Mouse (Mus musculus) E14TG2a.4 (cell line): ENCODE measurements around the gene 2510009E07Rik.

Experiments used
- H3K27me3 ChIP-seq: 2 replicates; pipeline ENCODE4 v1.6.1; 2014; ENCODE audit warnings: low read length, control low read depth; ENCODE audit not compliant: insufficient read depth
- H3K36me3 ChIP-seq: 2 replicates; pipeline ENCODE4 v1.6.1; 2014; ENCODE audit warnings: low read length, control low read depth; ENCODE audit not compliant: insufficient read depth
- H3K4me1 ChIP-seq: replicated peaks from 2 replicates; pipeline ENCODE4 v1.6.1; 2014; ENCODE audit warnings: low read depth, low read length, control low read depth
- H3K4me3 ChIP-seq: replicated peaks from 2 replicates; pipeline ENCODE4 v1.5.1; 2014; ENCODE audit warnings: mild to moderate bottlenecking, low read length
- H3K9me3 ChIP-seq: 2 replicates; pipeline ENCODE4 v1.6.1; 2014; ENCODE audit warnings: low read length, control low read depth
- CTCF ChIP-seq: conservative IDR thresholded peaks from 2 replicates; pipeline ENCODE4 v1.5.1; 2014; ENCODE audit warnings: low read length
- NANOG ChIP-seq: IDR thresholded peaks from 2 replicates; pipeline ENCODE4 v1.6.1; 2014; ENCODE audit warnings: borderline replicate concordance, low read length, mixed read lengths
- POU5F1 ChIP-seq: IDR thresholded peaks from 2 replicates; pipeline ENCODE4 v1.6.1; 2014; ENCODE audit warnings: low read length, borderline replicate concordance

The 2510009E07Rik gene

GRCm38 (mm10) chr16:21620630-21621029 is 73.8 kb downstream of the 2510009E07Rik start:
- 0 out of 2 replicates have a peak, but pooled peaks cover 8% of the 10 kb centered on the region for H3K4me1 ChIP-seq
- H3K9me3 ChIP-seq: no peaks in the 10 kb centered on the region
- no peak overlapping the region for H3K4me3 ChIP-seq
- no peak for TF ChIP-seq NANOG
- TF ChIP-seq CTCF: no peak
- no peak for TF ChIP-seq POU5F1
- no peaks in the 10 kb centered on the region for H3K36me3 ChIP-seq
- H3K27me3 ChIP-seq: peaks cover 2% of the 10 kb centered on the region; the same call in 1 of the 2 replicates

GRCm38 (mm10) chr16:21615802-21616201 is 78.7 kb downstream of the 2510009E07Rik start:
- no peak overlapping the region for H3K4me3 ChIP-seq
- peak; percentile 73 for TF ChIP-seq CTCF
- TF ChIP-seq NANOG: no peak
- H3K36me3 ChIP-seq: no peaks in the 10 kb centered on the region

GRCm38 (mm10) chr16:21610473-21610872 is 84.0 kb downstream of the 2510009E07Rik start:
- Histone ChIP-seq H3K4me3 (no peak overlapping the region), H3K9me3 (peaks cover 18% of the 10 kb centered on the region; the same call in 1 of the 2 replicates), H3K4me1 (no peaks in the 10 kb centered on the region), H3K27me3 (no peaks in the 10 kb centered on the region), H3K36me3 (no peaks in the 10 kb centered on the region)
- TF ChIP-seq POU5F1: no peak
- no peak for TF ChIP-seq NANOG
- no peak for TF ChIP-seq CTCF

More at GRCm38 (mm10) chr16:21615802-21616201, 78.7 kb downstream of the 2510009E07Rik start:
- Histone ChIP-seq H3K4me1 (no peaks in the 10 kb centered on the region), H3K27me3 (peaks cover 2% of the 10 kb centered on the region; the same call in 1 of the 2 replicates), H3K9me3 (peaks cover 18% of the 10 kb centered on the region; the same call in 1 of the 2 replicates)

- no peaks in the 10 kb centered on the region for H3K27me3 ChIP-seq
- peaks cover 8% of the 10 kb centered on the region; the same call in 1 of the 2 replicates for H3K9me3 ChIP-seq
- H3K4me1 ChIP-seq: no peaks in the 10 kb centered on the region
- TF ChIP-seq NANOG: no peak
- no peak for TF ChIP-seq POU5F1
- TF ChIP-seq CTCF: no peak
- H3K4me3 ChIP-seq: no peak overlapping the region
- no peaks in the 10 kb centered on the region for H3K36me3 ChIP-seq
Observed at GRCm38 (mm10) chr16:21608176-21608865, 86.1 kb downstream of the 2510009E07Rik start.

- H3K4me1 ChIP-seq: no peaks in the 10 kb centered on the region
- peaks cover 5% of the 10 kb centered on the region; the same call in 1 of the 2 replicates for H3K9me3 ChIP-seq
- TF ChIP-seq NANOG (no peak), CTCF (no peak), POU5F1 (no peak)
Observed at GRCm38 (mm10) chr16:21607651-21608040, 86.8 kb downstream of the 2510009E07Rik start.

GRCm38 (mm10) chr16:21607021-21607650 is 87.3 kb downstream of the 2510009E07Rik start:
- H3K27me3 ChIP-seq: no peaks in the 10 kb centered on the region
- H3K4me1 ChIP-seq: no peaks in the 10 kb centered on the region
- H3K4me3 ChIP-seq: no peak overlapping the region
- TF ChIP-seq POU5F1: no peak
- no peak for TF ChIP-seq CTCF
- TF ChIP-seq NANOG: no peak
- H3K36me3 ChIP-seq: no peaks in the 10 kb centered on the region
- peaks cover under 1% of the 10 kb centered on the region; the same call in 1 of the 2 replicates for H3K9me3 ChIP-seq

More at GRCm38 (mm10) chr16:21607651-21608040, 86.8 kb downstream of the 2510009E07Rik start:
- Histone ChIP-seq H3K36me3 (no peaks in the 10 kb centered on the region), H3K4me3 (no peak overlapping the region), H3K27me3 (no peaks in the 10 kb centered on the region)

- H3K36me3 ChIP-seq: no peaks in the 10 kb centered on the region
- no peaks in the 10 kb centered on the region for H3K27me3 ChIP-seq
- H3K9me3 ChIP-seq: no peaks in the 10 kb centered on the region
- H3K4me3 ChIP-seq: no peak overlapping the region
- TF ChIP-seq POU5F1 (no peak), CTCF (no peak), NANOG (no peak)
- no peaks in the 10 kb centered on the region for H3K4me1 ChIP-seq
Observed at GRCm38 (mm10) chr16:21606249-21607020, 88.0 kb downstream of the 2510009E07Rik start.

- Histone ChIP-seq H3K9me3 (no peaks in the 10 kb centered on the region), H3K27me3 (no peaks in the 10 kb centered on the region), H3K4me3 (no peak overlapping the region), H3K36me3 (no peaks in the 10 kb centered on the region), H3K4me1 (no peaks in the 10 kb centered on the region)
- TF ChIP-seq CTCF: no peak
Observed at GRCm38 (mm10) chr16:21604354-21604753, 90.1 kb downstream of the 2510009E07Rik start.
